Mouse (Mus musculus): ENCODE measurements around the gene Selenov. TPM values are rescaled to one million over a fixed set of nuclear protein-coding genes. Genes with fewer than 3 reads are reported as not detected.
A peak's percentile ranks its signal among the peaks of the same experiment; 100 is the strongest.

Gene Selenov
- polyA plus RNA-seq, 1 experiment from 2014 or later, result 0.66 TPM

- H3K4me2 ChIP-seq (ENCODE audit: low read depth), result peak within 1 kb of the TSS; percentile 50
- H3K27me3 ChIP-seq (ENCODE audit: control insufficient read depth, insufficient read depth, low read length), result peaks cover 3% of the 10 kb centered on the region
- ATAC-seq (ENCODE audit: insufficient read depth, low FRiP score, low TSS enrichment) (peak; percentile 75), DNase-seq (ENCODE audit: low spot score) (peak; percentile 87)
- peak within 1 kb of the TSS; percentile 73 for H3K9ac ChIP-seq (ENCODE audit: low read length)
- under 1% methylated on average over 30 of the region's 30 CpGs for WGBS
- peak within 1 kb of the TSS; percentile 43 for H3K4me3 ChIP-seq (ENCODE audit: low read depth, low read length)
- no peaks in the 10 kb centered on the region for H3K9me3 ChIP-seq (ENCODE audit: control insufficient read depth, low read length)
- peak within 1 kb of the TSS; percentile 83 for H3K27ac ChIP-seq (ENCODE audit: low read depth, low read length)
- peaks cover 11% of the 10 kb centered on the region for H3K4me1 ChIP-seq (ENCODE audit: control insufficient read depth, insufficient read depth, low read length)
- peaks cover 9% of the 10 kb centered on the region for H3K36me3 ChIP-seq (ENCODE audit: control insufficient read depth, insufficient read depth, low read length)
Observed at GRCm38 (mm10) chr7:28301616-28302433, 10.8 kb upstream of the Selenov start, which contains the start of gene Dll3. Gene Dll3, minus strand, starts transcription at chr7:28302238.

GRCm38 (mm10) chr7:28298837-28299625 is 8.0 kb upstream of the Selenov start:
- H3K9me3 ChIP-seq (ENCODE audit: control insufficient read depth, low read length), result no peaks in the 10 kb centered on the region
- peaks cover 11% of the 10 kb centered on the region for H3K4me1 ChIP-seq (ENCODE audit: control insufficient read depth, insufficient read depth, low read length)
- peak overlapping the region; percentile 23 for H3K4me3 ChIP-seq (ENCODE audit: low read depth, low read length)
- peaks cover 12% of the 10 kb centered on the region for H3K27me3 ChIP-seq (ENCODE audit: control insufficient read depth, insufficient read depth, low read length)
- peak; percentile 68 for DNase-seq (ENCODE audit: low spot score)
- WGBS, result 13% methylated on average over 43 of the region's 43 CpGs
- H3K9ac ChIP-seq (ENCODE audit: low read length), result peak overlapping the region; percentile 39
- H3K36me3 ChIP-seq (ENCODE audit: control insufficient read depth, insufficient read depth, low read length), result no peaks in the 10 kb centered on the region
- no peak overlapping the region for H3K27ac ChIP-seq (ENCODE audit: low read depth, low read length)
- H3K4me2 ChIP-seq (ENCODE audit: low read depth), result peak overlapping the region; percentile 50
- ATAC-seq (ENCODE audit: insufficient read depth, low FRiP score, low TSS enrichment), result no peak; the same call in 1 of the 2 replicates

GRCm38 (mm10) chr7:28294481-28294880 is 3.5 kb upstream of the Selenov start:
- 0 out of 2 replicates have a peak, but pooled peaks have one; percentile 22 for ATAC-seq (ENCODE audit: insufficient read depth, low FRiP score, low TSS enrichment)
- Histone ChIP-seq H3K9ac (ENCODE audit: low read length) (peak overlapping the region; percentile 53), H3K36me3 (ENCODE audit: control insufficient read depth, insufficient read depth, low read length) (no peaks in the 10 kb centered on the region), H3K27ac (ENCODE audit: low read depth, low read length) (no peak overlapping the region), H3K4me2 (ENCODE audit: low read depth) (peak overlapping the region; percentile 73), H3K4me1 (ENCODE audit: control insufficient read depth, insufficient read depth, low read length) (peaks cover 13% of the 10 kb centered on the region), H3K4me3 (ENCODE audit: low read depth, low read length) (peak overlapping the region; percentile 39), H3K9me3 (ENCODE audit: control insufficient read depth, low read length) (no peaks in the 10 kb centered on the region), H3K27me3 (ENCODE audit: control insufficient read depth, insufficient read depth, low read length) (peaks cover 26% of the 10 kb centered on the region)
- 2% methylated on average over 50 of the region's 63 CpGs for WGBS
- DNase-seq (ENCODE audit: low spot score), result peak; percentile 86

- Histone ChIP-seq H3K4me1 (ENCODE audit: control insufficient read depth, insufficient read depth, low read length) (peaks cover 9% of the 10 kb centered on the region), H3K4me2 (ENCODE audit: low read depth) (peak overlapping the region; percentile 44), H3K27ac (ENCODE audit: low read depth, low read length) (no peak overlapping the region), H3K4me3 (ENCODE audit: low read depth, low read length) (peak overlapping the region; percentile 20), H3K9me3 (ENCODE audit: control insufficient read depth, low read length) (no peaks in the 10 kb centered on the region), H3K36me3 (ENCODE audit: control insufficient read depth, insufficient read depth, low read length) (no peaks in the 10 kb centered on the region), H3K9ac (ENCODE audit: low read length) (peak overlapping the region; percentile 41), H3K27me3 (ENCODE audit: control insufficient read depth, insufficient read depth, low read length) (peaks cover 31% of the 10 kb centered on the region)
- WGBS, result 2% methylated on average over 17 of the region's 18 CpGs
- DNase-seq (ENCODE audit: low spot score), result peak; percentile 64
- ATAC-seq (ENCODE audit: insufficient read depth, low FRiP score, low TSS enrichment), result peak; percentile 24; the same call in 1 of the 2 replicates
Observed at GRCm38 (mm10) chr7:28290165-28290564, 821 bp downstream of the Selenov start.

GRCm38 (mm10) chr7:28280630-28281029 is 10.4 kb downstream of the Selenov start:
- no peak for ATAC-seq (ENCODE audit: insufficient read depth, low FRiP score, low TSS enrichment)
- Histone ChIP-seq H3K9ac (ENCODE audit: low read length) (no peak overlapping the region), H3K4me2 (ENCODE audit: low read depth) (no peak overlapping the region), H3K27ac (ENCODE audit: low read depth, low read length) (no peak overlapping the region), H3K4me1 (ENCODE audit: control insufficient read depth, insufficient read depth, low read length) (no peaks in the 10 kb centered on the region), H3K9me3 (ENCODE audit: control insufficient read depth, low read length) (no peaks in the 10 kb centered on the region), H3K4me3 (ENCODE audit: low read depth, low read length) (no peak overlapping the region), H3K27me3 (ENCODE audit: control insufficient read depth, insufficient read depth, low read length) (no peaks in the 10 kb centered on the region), H3K36me3 (ENCODE audit: control insufficient read depth, insufficient read depth, low read length) (no peaks in the 10 kb centered on the region)
- no peak for DNase-seq (ENCODE audit: low spot score)
- 80% methylated on average over 7 of the region's 7 CpGs for WGBS

GRCm38 (mm10) chr7:28278279-28278652 is 12.7 kb downstream of the Selenov start:
- ATAC-seq (ENCODE audit: insufficient read depth, low FRiP score, low TSS enrichment) (no peak), DNase-seq (ENCODE audit: low spot score) (no peak)
- WGBS, result 85% methylated on average over 7 of the region's 7 CpGs
- Histone ChIP-seq H3K9ac (ENCODE audit: low read length) (peak overlapping the region; percentile 94), H3K4me3 (ENCODE audit: low read depth, low read length) (peak overlapping the region; percentile 64), H3K36me3 (ENCODE audit: control insufficient read depth, insufficient read depth, low read length) (no peaks in the 10 kb centered on the region), H3K4me2 (ENCODE audit: low read depth) (peak overlapping the region; percentile 72), H3K27me3 (ENCODE audit: control insufficient read depth, insufficient read depth, low read length) (no peaks in the 10 kb centered on the region), H3K9me3 (ENCODE audit: control insufficient read depth, low read length) (no peaks in the 10 kb centered on the region), H3K4me1 (ENCODE audit: control insufficient read depth, insufficient read depth, low read length) (no peaks in the 10 kb centered on the region), H3K27ac (ENCODE audit: low read depth, low read length) (no peak overlapping the region; the same call in 1 of the 2 replicates)

- WGBS, result 2% methylated on average over 68 of the region's 68 CpGs
- Histone ChIP-seq H3K27ac (ENCODE audit: low read depth, low read length) (peak within 1 kb of the TSS; percentile 68), H3K36me3 (ENCODE audit: control insufficient read depth, insufficient read depth, low read length) (no peaks in the 10 kb centered on the region), H3K9me3 (ENCODE audit: control insufficient read depth, low read length) (no peaks in the 10 kb centered on the region), H3K9ac (ENCODE audit: low read length) (peak within 1 kb of the TSS; percentile 94), H3K4me3 (ENCODE audit: low read depth, low read length) (peak within 1 kb of the TSS; percentile 64), H3K27me3 (ENCODE audit: control insufficient read depth, insufficient read depth, low read length) (no peaks in the 10 kb centered on the region), H3K4me2 (ENCODE audit: low read depth) (peak within 1 kb of the TSS; percentile 72), H3K4me1 (ENCODE audit: control insufficient read depth, insufficient read depth, low read length) (no peaks in the 10 kb centered on the region)
- ATAC-seq (ENCODE audit: insufficient read depth, low FRiP score, low TSS enrichment) (peak; percentile 69), DNase-seq (ENCODE audit: low spot score) (peak; percentile 96)
Observed at GRCm38 (mm10) chr7:28277615-28278278, 13.2 kb downstream of the Selenov start, which contains the start of gene Eid2b. Gene Eid2b, plus strand, starts transcription at chr7:28277739.

GRCm38 (mm10) chr7:28277237-28277614 is 13.8 kb downstream of the Selenov start:
- no peaks in the 10 kb centered on the region for H3K4me1 ChIP-seq (ENCODE audit: control insufficient read depth, insufficient read depth, low read length)
- H3K9ac ChIP-seq (ENCODE audit: low read length), result no peak overlapping the region
- no peak overlapping the region for H3K4me3 ChIP-seq (ENCODE audit: low read depth, low read length)
- no peaks in the 10 kb centered on the region for H3K9me3 ChIP-seq (ENCODE audit: control insufficient read depth, low read length)
- H3K27ac ChIP-seq (ENCODE audit: low read depth, low read length), result no peak overlapping the region
- no peaks in the 10 kb centered on the region for H3K27me3 ChIP-seq (ENCODE audit: control insufficient read depth, insufficient read depth, low read length)
- DNase-seq (ENCODE audit: low spot score), result no peak
- H3K4me2 ChIP-seq (ENCODE audit: low read depth), result no peak overlapping the region; the same call in 1 of the 2 replicates
- WGBS, result 62% methylated on average over 8 of the region's 8 CpGs
- H3K36me3 ChIP-seq (ENCODE audit: control insufficient read depth, insufficient read depth, low read length), result no peaks in the 10 kb centered on the region
- no peak for ATAC-seq (ENCODE audit: insufficient read depth, low FRiP score, low TSS enrichment)
